Mouse (Mus musculus): Measurements from ENCODE around the gene Corin.

GRCm38 (mm10) chr5:72335873-72336272 is 168.4 kb downstream of the Corin start:
- no peak for TF ChIP-seq CTCF (IDR thresholded peaks at IDR 0.05; ENCODE audit: borderline replicate concordance, control insufficient read depth, extremely low read depth, insufficient read depth, low read length, poor library complexity)
- no peak for TF ChIP-seq POLR2A (IDR thresholded peaks at IDR 0.05; ENCODE audit: control insufficient read depth, extremely low read depth, insufficient read depth, low read length, poor library complexity)

All from thymus, adult 2 months (tissue).